Mouse (Mus musculus): Measurements from ENCODE around the gene Pacrg. TPM values are rescaled to one million over a fixed set of nuclear protein-coding genes. Genes with fewer than 3 reads are reported as not detected.

The Pacrg gene
- polyA plus RNA-seq, 1 experiment from 2014 or later, result 0.57 TPM

DNA sequence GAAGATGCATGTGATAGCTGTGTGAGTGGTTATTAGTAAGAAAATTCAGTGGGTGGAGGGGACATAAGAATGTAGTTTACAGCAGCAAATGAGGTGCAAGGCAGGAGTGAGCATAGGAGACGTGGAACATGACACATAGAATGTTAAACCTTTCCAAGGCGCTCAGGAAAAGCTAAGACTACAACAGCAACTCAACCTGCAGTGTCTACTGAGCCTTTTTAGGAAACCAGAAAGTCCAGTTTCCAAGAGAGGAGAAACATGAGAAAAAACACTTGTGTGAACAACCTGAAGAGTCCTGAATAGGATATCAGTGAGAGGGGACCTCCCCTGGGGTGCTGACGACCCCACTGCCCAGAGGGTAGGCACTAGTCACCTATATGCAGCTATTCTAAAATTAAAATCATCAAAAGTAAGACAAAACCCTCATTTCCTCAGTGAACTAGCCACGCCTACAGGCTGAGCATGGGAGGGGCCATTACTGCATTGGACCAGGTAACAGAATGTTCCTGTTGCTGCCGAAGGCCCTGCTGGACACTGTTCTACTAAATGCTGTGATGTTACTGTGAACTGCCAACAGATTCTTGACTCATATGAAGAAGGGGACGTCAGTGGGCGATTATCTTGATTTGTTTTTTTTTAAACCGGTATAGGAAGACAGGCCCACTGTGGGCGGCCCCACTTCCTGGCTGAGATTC, 370.1 kb downstream of the Pacrg start:
- Histone ChIP-seq H3K9ac (ENCODE audit: low read depth, low read length) (no peak overlapping the region), H3K27me3 (replicated peaks; ENCODE audit: control insufficient read depth, insufficient read depth, low read length) (no peaks in the 10 kb centered on the region), H3K4me3 (ENCODE audit: low read depth, low read length) (no peak overlapping the region), H3K36me3 (ENCODE audit: control insufficient read depth, insufficient read depth) (no peaks in the 10 kb centered on the region), H3K4me2 (replicated peaks; ENCODE audit: low read depth) (no peak overlapping the region), H3K27ac (ENCODE audit: low read depth, low read length) (no peak overlapping the region), H3K4me1 (replicated peaks; ENCODE audit: control insufficient read depth, insufficient read depth, low read length) (no peaks in the 10 kb centered on the region), H3K9me3 (ENCODE audit: control insufficient read depth) (no peaks in the 10 kb centered on the region)
- TF ChIP-seq CTCF (IDR thresholded peaks at IDR 0.05; ENCODE audit: low read depth), result no peak
- WGBS, result 84% methylated on average over 9 of the region's 9 CpGs
- ATAC-seq, result no peak

GRCm38 (mm10) chr17:10467102-10467501, 373.0 kb downstream of the Pacrg start:
- no peak overlapping the region for H3K4me3 ChIP-seq (ENCODE audit: low read depth, low read length)
- TF ChIP-seq CTCF (IDR thresholded peaks at IDR 0.05; ENCODE audit: low read depth), result no peak
- 83% methylated on average over 3 of the region's 3 CpGs for WGBS

GRCm38 (mm10) chr17:10465467-10465866, 374.6 kb downstream of the Pacrg start:
- no peak for ATAC-seq
- TF ChIP-seq CTCF (IDR thresholded peaks at IDR 0.05; ENCODE audit: low read depth), result no peak
- no peak overlapping the region for H3K4me3 ChIP-seq (ENCODE audit: low read depth, low read length)
- no peaks in the 10 kb centered on the region for H3K27me3 ChIP-seq (replicated peaks; ENCODE audit: control insufficient read depth, insufficient read depth, low read length)
- H3K27ac ChIP-seq (ENCODE audit: low read depth, low read length), result no peak overlapping the region
- no peaks in the 10 kb centered on the region for H3K36me3 ChIP-seq (ENCODE audit: control insufficient read depth, insufficient read depth)
- 53% methylated on average over 6 of the region's 6 CpGs for WGBS
- H3K9me3 ChIP-seq (ENCODE audit: control insufficient read depth), result no peaks in the 10 kb centered on the region
- no peak overlapping the region for H3K9ac ChIP-seq (ENCODE audit: low read depth, low read length)
- no peaks in the 10 kb centered on the region for H3K4me1 ChIP-seq (replicated peaks; ENCODE audit: control insufficient read depth, insufficient read depth, low read length)
- no peak overlapping the region for H3K4me2 ChIP-seq (replicated peaks; ENCODE audit: low read depth)

More at GRCm38 (mm10) chr17:10467102-10467501, 373.0 kb downstream of the Pacrg start:
- H3K36me3 ChIP-seq (ENCODE audit: control insufficient read depth, insufficient read depth), result no peaks in the 10 kb centered on the region
- H3K4me2 ChIP-seq (replicated peaks; ENCODE audit: low read depth), result no peak overlapping the region
- H3K27me3 ChIP-seq (replicated peaks; ENCODE audit: control insufficient read depth, insufficient read depth, low read length), result no peaks in the 10 kb centered on the region
- H3K9me3 ChIP-seq (ENCODE audit: control insufficient read depth), result no peaks in the 10 kb centered on the region
- no peaks in the 10 kb centered on the region for H3K4me1 ChIP-seq (replicated peaks; ENCODE audit: control insufficient read depth, insufficient read depth, low read length)
- H3K9ac ChIP-seq (ENCODE audit: low read depth, low read length), result no peak overlapping the region
- no peak overlapping the region for H3K27ac ChIP-seq (ENCODE audit: low read depth, low read length)
- ATAC-seq, result no peak

- H3K27me3 ChIP-seq (replicated peaks; ENCODE audit: control insufficient read depth, insufficient read depth, low read length), result no peaks in the 10 kb centered on the region
- H3K4me1 ChIP-seq (replicated peaks; ENCODE audit: control insufficient read depth, insufficient read depth, low read length), result no peaks in the 10 kb centered on the region
- H3K4me3 ChIP-seq (ENCODE audit: low read depth, low read length), result no peak overlapping the region
- H3K27ac ChIP-seq (ENCODE audit: low read depth, low read length), result no peak overlapping the region
- no peak for ATAC-seq
- no peak for TF ChIP-seq CTCF (IDR thresholded peaks at IDR 0.05; ENCODE audit: low read depth)
- H3K9ac ChIP-seq (ENCODE audit: low read depth, low read length), result no peak overlapping the region
- WGBS, result 62% methylated on average over 3 of the region's 3 CpGs
- no peaks in the 10 kb centered on the region for H3K36me3 ChIP-seq (ENCODE audit: control insufficient read depth, insufficient read depth)
- H3K9me3 ChIP-seq (ENCODE audit: control insufficient read depth), result no peaks in the 10 kb centered on the region
- H3K4me2 ChIP-seq (replicated peaks; ENCODE audit: low read depth), result no peak overlapping the region
Observed at GRCm38 (mm10) chr17:10464700-10465099, 375.4 kb downstream of the Pacrg start.

DNA sequence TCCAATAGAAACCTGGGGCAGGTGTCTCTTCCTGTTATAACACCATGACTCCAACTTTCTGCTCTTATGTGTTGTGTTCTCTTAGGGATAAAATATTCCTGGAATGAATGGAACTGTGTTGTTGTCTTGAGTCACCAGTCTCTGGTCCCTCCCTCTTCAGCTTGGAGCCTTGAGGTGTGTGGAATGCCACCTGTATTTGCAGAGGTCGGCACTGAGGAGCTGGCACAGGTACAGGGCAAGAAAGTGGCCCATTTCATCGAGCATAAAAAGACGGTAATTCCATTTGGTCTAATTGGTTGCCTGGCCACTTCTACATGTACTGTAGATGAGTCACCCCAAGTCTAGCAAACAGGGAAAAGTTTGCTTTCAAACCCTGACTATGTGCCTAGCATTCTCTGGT, 376.5 kb downstream of the Pacrg start:
- Histone ChIP-seq H3K4me1 (replicated peaks; ENCODE audit: control insufficient read depth, insufficient read depth, low read length) (no peaks in the 10 kb centered on the region), H3K4me2 (replicated peaks; ENCODE audit: low read depth) (no peak overlapping the region), H3K4me3 (ENCODE audit: low read depth, low read length) (no peak overlapping the region), H3K9me3 (ENCODE audit: control insufficient read depth) (no peaks in the 10 kb centered on the region), H3K36me3 (ENCODE audit: control insufficient read depth, insufficient read depth) (no peaks in the 10 kb centered on the region), H3K9ac (ENCODE audit: low read depth, low read length) (no peak overlapping the region), H3K27ac (ENCODE audit: low read depth, low read length) (no peak overlapping the region), H3K27me3 (replicated peaks; ENCODE audit: control insufficient read depth, insufficient read depth, low read length) (no peaks in the 10 kb centered on the region)
- TF ChIP-seq CTCF (IDR thresholded peaks at IDR 0.05; ENCODE audit: low read depth), result no peak
- no peak for ATAC-seq
- 79% methylated on average over 3 of the region's 3 CpGs for WGBS

DNA sequence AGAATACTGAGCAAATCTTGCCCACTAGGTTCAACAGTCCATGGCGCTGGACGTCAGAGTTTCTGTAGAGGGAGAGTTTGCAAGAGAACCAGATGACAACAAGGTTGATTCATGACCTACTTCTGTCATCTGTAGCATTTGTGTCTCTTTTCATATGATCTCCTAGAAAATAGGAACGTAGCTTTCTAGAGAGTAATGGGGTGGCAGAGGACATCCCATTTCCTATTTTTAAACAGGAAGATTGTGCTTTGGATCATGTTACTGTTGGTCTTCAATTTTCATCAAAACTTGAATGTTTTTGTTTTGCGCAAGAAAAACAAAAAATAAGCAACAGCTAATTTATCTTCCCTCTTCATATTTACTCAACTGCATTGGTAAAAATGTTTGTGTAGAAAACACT, 379.2 kb downstream of the Pacrg start:
- no peak for TF ChIP-seq CTCF (IDR thresholded peaks at IDR 0.05; ENCODE audit: low read depth)
- no peaks in the 10 kb centered on the region for H3K36me3 ChIP-seq (ENCODE audit: control insufficient read depth, insufficient read depth)
- H3K4me1 ChIP-seq (replicated peaks; ENCODE audit: control insufficient read depth, insufficient read depth, low read length), result no peaks in the 10 kb centered on the region
- no peak overlapping the region for H3K27ac ChIP-seq (ENCODE audit: low read depth, low read length)
- H3K27me3 ChIP-seq (replicated peaks; ENCODE audit: control insufficient read depth, insufficient read depth, low read length), result no peaks in the 10 kb centered on the region
- H3K9me3 ChIP-seq (ENCODE audit: control insufficient read depth), result no peaks in the 10 kb centered on the region
- no peak for ATAC-seq
- H3K9ac ChIP-seq (ENCODE audit: low read depth, low read length), result no peak overlapping the region
- H3K4me2 ChIP-seq (replicated peaks; ENCODE audit: low read depth), result no peak overlapping the region
- WGBS, result 89% methylated on average over 4 of the region's 4 CpGs
- H3K4me3 ChIP-seq (ENCODE audit: low read depth, low read length), result no peak overlapping the region
